Mouse (Mus musculus): ENCODE data around the gene Vmn1r123. TPM values are rescaled to one million over a fixed set of nuclear protein-coding genes. Genes with fewer than 3 reads are reported as not detected.
"Not testable (repeated sequence)": the region's sequence is repeated elsewhere in the genome, so short reads cannot be mapped to it uniquely, and the experiment has no call there.

Vmn1r123 gene
- polyA plus RNA-seq (2014; fragmentation: Nextera tagmentation; extraction: Ambion mirVana) = not detected in 2 replicates

- H3K9me3 ChIP-seq (ENCODE audit: low read depth, low read length); H3K9ac ChIP-seq; H3K36me3 ChIP-seq (ENCODE audit: insufficient read depth); ATAC-seq (ENCODE audit: insufficient read depth); H3K4me1 ChIP-seq (ENCODE audit: insufficient read depth); H3K4me3 ChIP-seq (ENCODE audit: low read depth, low read length); H3K27ac ChIP-seq (ENCODE audit: low read depth); DNase-seq; H3K27me3 ChIP-seq (ENCODE audit: insufficient read depth, low read length); H3K4me2 ChIP-seq: not testable (repeated sequence)
- 36% methylated on average over 1 of the region's 3 CpGs for WGBS
These were observed at the start of gene Vmn1r123 for GRCm38 (mm10) chr7:21161885-21162284. Gene Vmn1r123 (plus strand): TSS chr7:21162185.

- not testable (repeated sequence) for H3K9me3 ChIP-seq (ENCODE audit: low read depth, low read length); H3K36me3 ChIP-seq (ENCODE audit: insufficient read depth); H3K4me2 ChIP-seq; H3K27me3 ChIP-seq (ENCODE audit: insufficient read depth, low read length); DNase-seq; H3K4me3 ChIP-seq (ENCODE audit: low read depth, low read length); H3K4me1 ChIP-seq (ENCODE audit: insufficient read depth); H3K9ac ChIP-seq; ATAC-seq (ENCODE audit: insufficient read depth); H3K27ac ChIP-seq (ENCODE audit: low read depth)
- WGBS = 66% methylated on average over 2 of the region's 3 CpGs
These were observed 28.0 kb upstream of the Vmn1r123 start, which contains the start of gene Vmn1r122 for GRCm38 (mm10) chr7:21134028-21134427. Gene Vmn1r122 (minus strand): TSS chr7:21134128.

DNA sequence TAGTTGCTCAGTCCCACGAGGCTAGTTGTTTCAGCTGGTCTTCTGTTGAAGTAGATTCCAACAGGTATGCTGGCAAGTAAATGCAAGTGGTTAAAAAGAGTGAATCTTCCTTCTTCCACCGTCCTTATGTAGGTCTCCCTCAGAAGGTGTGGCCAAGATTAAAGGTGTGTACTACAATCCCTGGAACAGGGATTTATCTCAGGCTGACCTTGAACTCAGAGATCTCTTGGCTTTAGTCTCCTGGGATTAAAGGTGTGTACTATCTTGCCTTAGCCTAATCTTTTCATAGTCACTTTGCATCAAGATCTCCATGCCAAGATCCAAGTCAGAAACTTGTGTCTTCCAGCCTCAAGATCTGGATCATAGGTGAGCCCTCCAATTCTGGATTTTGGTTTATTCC is 28.3 kb downstream of the Vmn1r123 start, which contains the start of gene Gm5157:
Gene Gm5157, minus strand, starts transcription at position 101 of the 400 bp plus-strand sequence.
- H3K4me1 ChIP-seq (ENCODE audit: insufficient read depth); H3K9ac ChIP-seq; H3K4me2 ChIP-seq; H3K9me3 ChIP-seq (ENCODE audit: low read depth, low read length); ATAC-seq (ENCODE audit: insufficient read depth); H3K27me3 ChIP-seq (ENCODE audit: insufficient read depth, low read length); H3K36me3 ChIP-seq (ENCODE audit: insufficient read depth); DNase-seq; H3K4me3 ChIP-seq (ENCODE audit: low read depth, low read length); H3K27ac ChIP-seq (ENCODE audit: low read depth): not testable (repeated sequence)
- WGBS = 45% methylated on average over 1 of the region's 2 CpGs

Other genes with a start within 250 kb of the Vmn1r123 start
- gene Vmn1r118, start 249.8 kb upstream of the Vmn1r123 start, polyA plus RNA-seq (2014; fragmentation: Nextera tagmentation; extraction: Ambion mirVana) = not detected in 2 replicates
- gene Vmn1r119, start 149.7 kb upstream of the Vmn1r123 start, polyA plus RNA-seq (2014; fragmentation: Nextera tagmentation; extraction: Ambion mirVana) = not detected in 2 replicates
- not detected in 2 replicates for gene Vmn1r120, start 108.4 kb upstream of the Vmn1r123 start, polyA plus RNA-seq (2014; fragmentation: Nextera tagmentation; extraction: Ambion mirVana)
- not detected in 2 replicates for gene Vmn1r121, start 63.7 kb upstream of the Vmn1r123 start, polyA plus RNA-seq (2014; fragmentation: Nextera tagmentation; extraction: Ambion mirVana)
- gene Vmn1r122, start 28.1 kb upstream of the Vmn1r123 start, polyA plus RNA-seq (2014; fragmentation: Nextera tagmentation; extraction: Ambion mirVana) = not detected in 2 replicates
- gene Gm5157, start 28.2 kb downstream of the Vmn1r123 start, polyA plus RNA-seq (2014; fragmentation: Nextera tagmentation; extraction: Ambion mirVana) = not detected in 2 replicates
- not detected in 2 replicates for gene Vmn1r124, start 98.4 kb downstream of the Vmn1r123 start, polyA plus RNA-seq (2014; fragmentation: Nextera tagmentation; extraction: Ambion mirVana)
- not detected in 2 replicates for gene Vmn1r125, start 110.0 kb downstream of the Vmn1r123 start, polyA plus RNA-seq (2014; fragmentation: Nextera tagmentation; extraction: Ambion mirVana)
- not detected in 2 replicates for gene Vmn1r126, start 139.3 kb downstream of the Vmn1r123 start, polyA plus RNA-seq (2014; fragmentation: Nextera tagmentation; extraction: Ambion mirVana)
- not detected in 2 replicates for gene Vmn1r127, start 157.7 kb downstream of the Vmn1r123 start, polyA plus RNA-seq (2014; fragmentation: Nextera tagmentation; extraction: Ambion mirVana)
- not detected in 2 replicates for gene Vmn1r128, start 187.2 kb downstream of the Vmn1r123 start, polyA plus RNA-seq (2014; fragmentation: Nextera tagmentation; extraction: Ambion mirVana)
- not detected in 2 replicates for gene Vmn1r129, start 199.1 kb downstream of the Vmn1r123 start, polyA plus RNA-seq (2014; fragmentation: Nextera tagmentation; extraction: Ambion mirVana)